Mouse (Mus musculus): ENCODE results near the gene Pla2g4b. TPM values are rescaled to one million over a fixed set of nuclear protein-coding genes. Genes with fewer than 3 reads are reported as not detected.

Pla2g4b gene
- total RNA-seq (2021), result 1 to 10 TPM; 4.4 to 5.1 TPM
- long read RNA-seq, result 0 reads

GRCm38 (mm10) chr2:120032726-120033467 is at the start of gene Pla2g4b:
Gene Pla2g4b (plus strand): TSS chr2:120033417.
- DNase-seq (ENCODE audit: low spot score in 2 of 2), result no peak

GRCm38 (mm10) chr2:119985871-119986270 is 47.3 kb upstream of the Pla2g4b start:
- no peak for DNase-seq (ENCODE audit: low spot score in 2 of 2)

GRCm38 (mm10) chr2:119986369-119986768 is 46.8 kb upstream of the Pla2g4b start:
- DNase-seq (ENCODE audit: low spot score in 2 of 2), result no peak

- DNase-seq (ENCODE audit: low spot score in 2 of 2), result no peak
Observed at GRCm38 (mm10) chr2:119987441-119987840, 45.8 kb upstream of the Pla2g4b start.

DNA sequence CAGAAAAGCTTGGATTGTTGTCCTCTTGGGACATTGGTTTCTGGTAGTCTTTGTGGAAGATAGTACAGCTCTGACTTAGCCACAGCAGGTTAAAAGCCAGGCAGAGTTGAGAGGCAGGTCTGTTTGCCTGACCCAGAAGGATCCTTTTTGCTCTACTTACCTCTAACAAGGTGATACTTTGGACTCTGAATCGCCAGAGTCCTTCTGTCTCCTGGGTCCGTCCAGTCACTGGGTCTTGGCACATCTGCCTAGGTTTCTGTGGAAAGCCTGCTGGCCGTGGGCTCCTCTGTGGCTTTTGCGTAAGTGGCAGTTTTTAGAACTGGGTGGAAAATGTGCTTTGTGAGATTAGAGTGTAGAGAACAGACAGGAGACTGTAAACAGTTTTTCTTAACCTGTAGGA is 44.3 kb upstream of the Pla2g4b start:
- no peak for DNase-seq (ENCODE audit: low spot score in 2 of 2)

- no peak for DNase-seq (ENCODE audit: low spot score in 2 of 2)
Observed at GRCm38 (mm10) chr2:119990881-119991280, 42.3 kb upstream of the Pla2g4b start.

DNA sequence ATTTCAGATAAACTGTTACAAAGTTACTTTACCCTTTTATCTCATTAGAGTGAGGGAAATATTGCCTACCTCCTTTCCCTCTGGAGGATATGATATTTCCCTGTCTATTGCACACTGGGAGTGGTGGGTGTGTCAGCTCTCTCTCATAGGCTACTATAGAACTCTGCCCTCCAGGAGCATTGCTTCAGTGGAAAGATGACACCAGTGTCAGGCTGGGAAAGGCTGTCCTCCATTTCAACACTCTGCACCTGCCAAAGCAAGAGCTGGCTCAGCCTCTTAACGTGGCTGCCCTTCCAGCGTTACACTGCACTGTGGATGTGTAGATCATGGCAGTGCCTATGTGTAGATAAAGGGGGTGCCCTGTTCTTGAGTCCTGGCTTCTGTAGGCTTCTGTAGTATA is 40.9 kb upstream of the Pla2g4b start:
- DNase-seq (ENCODE audit: low spot score in 2 of 2), result no peak

DNA sequence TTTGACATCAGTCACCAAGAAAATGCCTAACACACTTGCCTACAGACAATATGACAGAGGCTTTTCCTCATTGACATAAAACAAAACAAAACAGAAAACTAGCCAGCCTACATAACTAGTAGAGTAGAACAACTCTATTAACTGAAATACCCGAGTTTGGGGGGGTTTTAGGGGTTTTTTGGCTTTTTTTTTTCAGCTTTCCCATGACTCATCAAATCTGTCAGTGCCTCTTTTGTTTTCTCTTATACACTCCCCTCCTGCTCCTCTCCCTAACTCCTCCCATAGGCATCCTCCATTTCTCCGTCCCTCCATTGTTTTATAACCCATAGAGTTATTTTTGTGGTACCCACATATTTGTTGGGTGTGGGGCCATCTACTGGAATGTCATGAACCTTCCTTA is 39.7 kb upstream of the Pla2g4b start:
- no peak for DNase-seq (ENCODE audit: low spot score in 2 of 2)

DNA sequence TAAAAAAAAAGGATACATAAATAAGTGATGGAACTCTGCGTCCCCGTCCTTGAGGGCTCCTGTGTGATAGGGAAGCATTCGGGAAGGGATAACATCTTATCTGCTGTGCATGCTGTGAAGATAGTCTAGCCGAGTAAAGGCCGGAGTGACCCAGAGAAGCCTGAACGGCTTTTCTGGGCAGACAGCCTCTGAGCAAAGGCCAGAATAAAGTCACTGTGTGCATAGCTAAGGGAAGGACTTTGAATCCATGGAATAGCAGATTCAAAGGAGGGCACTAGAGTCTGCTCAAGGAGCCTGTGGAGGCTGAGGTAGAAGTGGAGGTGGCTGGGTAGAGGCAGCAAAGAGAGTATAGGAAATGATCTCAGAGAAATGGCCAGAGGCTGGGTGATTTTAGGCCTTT is 38.4 kb upstream of the Pla2g4b start:
- DNase-seq (ENCODE audit: low spot score in 2 of 2), result no peak

GRCm38 (mm10) chr2:119995391-119996281 is 37.6 kb upstream of the Pla2g4b start:
- DNase-seq (ENCODE audit: low spot score in 2 of 2), result no peak

GRCm38 (mm10) chr2:119997354-119997753 is 35.9 kb upstream of the Pla2g4b start:
- DNase-seq (ENCODE audit: low spot score in 2 of 2), result no peak

GRCm38 (mm10) chr2:119999731-120000130 is 33.5 kb upstream of the Pla2g4b start:
- DNase-seq (ENCODE audit: low spot score in 2 of 2), result no peak

- DNase-seq (ENCODE audit: low spot score in 2 of 2), result no peak
Observed at GRCm38 (mm10) chr2:120000882-120001584, 32.2 kb upstream of the Pla2g4b start.

GRCm38 (mm10) chr2:120001956-120002355 is 31.3 kb upstream of the Pla2g4b start:
- DNase-seq (ENCODE audit: low spot score in 2 of 2), result no peak

DNA sequence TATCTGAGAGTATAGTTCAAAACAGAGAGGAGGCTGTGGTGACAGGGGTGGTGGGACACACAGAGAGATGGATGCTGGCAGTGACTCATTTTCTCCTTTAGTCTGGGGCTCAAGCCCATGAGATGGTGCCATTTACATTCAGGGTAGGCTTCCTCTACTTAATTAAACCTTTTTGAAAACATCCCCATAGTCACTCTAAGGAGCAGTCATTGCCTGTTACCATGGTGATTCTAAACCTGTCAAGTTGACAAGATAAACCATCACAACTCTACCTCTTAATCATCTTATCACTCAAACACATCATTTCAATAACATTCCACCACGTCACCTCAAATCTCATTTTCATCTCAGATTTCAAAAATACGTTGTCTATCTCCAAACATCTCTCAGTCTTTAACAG is 29.2 kb upstream of the Pla2g4b start:
- no peak for DNase-seq (ENCODE audit: low spot score in 2 of 2)

GRCm38 (mm10) chr2:120006696-120007095 is 26.5 kb upstream of the Pla2g4b start:
- no peak for DNase-seq (ENCODE audit: low spot score in 2 of 2)

DNA sequence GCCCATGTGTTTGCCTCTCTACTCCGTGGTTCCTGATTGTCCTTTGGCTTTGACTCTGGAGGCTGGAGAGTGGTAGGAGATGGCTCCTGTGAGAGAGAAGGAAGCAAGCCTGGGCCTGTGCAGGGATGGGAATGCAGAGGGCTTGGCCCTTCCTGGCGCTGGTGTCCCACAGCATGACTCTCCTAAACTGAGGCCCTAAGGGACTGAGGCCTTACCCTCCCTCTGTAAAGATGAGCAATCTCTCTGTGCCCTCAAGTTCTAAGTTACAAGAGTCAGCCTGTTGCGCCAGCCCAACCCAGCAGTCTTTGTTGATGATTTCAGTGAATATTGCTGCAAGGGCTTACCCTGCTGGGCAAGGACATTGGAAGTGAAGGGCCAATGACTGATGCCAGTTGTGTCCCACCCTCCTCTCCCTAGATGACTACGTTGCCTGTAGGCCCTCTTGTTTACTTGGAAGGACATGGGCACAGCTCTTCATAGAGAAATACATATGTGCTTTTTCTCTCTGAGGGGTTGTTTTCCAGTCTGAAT is 25.5 kb upstream of the Pla2g4b start:
- DNase-seq (ENCODE audit: low spot score in 2 of 2), result no peak

GRCm38 (mm10) chr2:120008672-120009071 is 24.5 kb upstream of the Pla2g4b start:
- no peak for DNase-seq (ENCODE audit: low spot score in 2 of 2)

GRCm38 (mm10) chr2:120011462-120012200 is 21.6 kb upstream of the Pla2g4b start:
- DNase-seq (ENCODE audit: low spot score in 2 of 2), result peak; percentile 60 to 71

DNA sequence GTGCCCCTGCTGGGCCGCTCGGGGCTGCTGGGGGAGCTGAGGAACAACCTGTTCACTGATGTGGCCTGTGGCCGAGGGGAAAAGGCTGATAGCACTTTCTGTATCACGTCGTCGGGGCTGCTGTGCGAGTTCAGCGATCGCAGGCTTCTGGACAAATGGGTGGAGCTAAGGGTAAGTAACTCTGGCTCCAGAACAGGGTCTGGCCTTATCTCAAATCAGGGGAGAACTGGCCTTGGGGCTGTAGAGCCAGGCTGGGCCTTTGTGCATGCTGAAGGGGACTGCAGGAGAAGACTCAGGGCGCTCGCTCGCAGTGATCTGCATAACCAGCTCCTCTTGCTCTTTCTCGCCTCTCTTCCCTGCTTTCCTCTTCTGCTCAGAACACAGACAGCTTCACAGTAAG is 20.3 kb upstream of the Pla2g4b start:
- no peak for DNase-seq (ENCODE audit: low spot score in 2 of 2)

All from layer of hippocampus, postnatal 10 days (tissue).